Mouse (Mus musculus): Measurements from ENCODE around the gene Atp1a1. TPM values are rescaled to one million over a fixed set of nuclear protein-coding genes. Genes with fewer than 3 reads are reported as not detected.

Atp1a1 gene
- polyA plus RNA-seq, 1 experiment from 2014 or later: 294 TPM

DNA sequence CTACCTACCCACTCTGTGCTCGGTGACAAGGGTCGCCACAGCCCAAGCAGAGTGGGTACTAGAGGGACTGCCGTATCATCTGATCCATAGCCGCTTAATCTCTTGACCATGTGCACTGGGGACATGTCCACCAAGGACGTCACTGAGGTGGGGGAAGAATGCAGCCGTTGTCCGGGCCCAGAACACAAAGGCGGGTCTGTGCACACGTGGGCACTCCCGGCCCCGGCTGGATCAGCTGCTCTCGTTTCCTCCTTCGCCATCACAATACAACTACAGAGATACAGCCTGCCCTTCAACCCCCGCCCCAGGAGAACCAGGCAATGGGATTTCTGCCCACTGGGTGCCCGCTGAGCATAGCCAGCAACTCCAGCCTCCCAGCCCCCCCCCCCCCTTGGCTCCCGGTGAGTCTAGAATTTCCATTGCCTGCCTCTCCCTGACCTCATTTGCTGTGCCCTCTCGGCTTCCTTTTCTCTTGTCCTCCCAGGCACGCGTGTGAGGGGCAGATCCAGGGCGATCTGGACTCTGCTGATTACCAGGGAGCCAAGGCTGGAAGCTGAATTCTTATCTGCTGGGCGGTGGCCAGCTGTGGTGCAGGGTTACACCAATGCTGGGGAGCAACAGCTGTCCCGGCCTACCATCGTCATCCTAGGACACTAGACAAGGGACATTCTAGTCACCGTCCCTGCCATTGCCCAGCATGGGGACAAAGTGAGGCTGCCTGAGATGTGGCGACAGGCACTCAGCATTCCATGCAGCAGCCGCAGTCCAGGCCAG lies 52.8 kb downstream of the Atp1a1 start:
- Histone ChIP-seq H3K4me1 (replicated peaks) (peaks cover 41% of the 10 kb centered on the region), H3K4me3 (peak overlapping the region; percentile 12; the same call in 1 of the 2 replicates), H3K27ac (ENCODE audit: poor library complexity, severe bottlenecking) (peak overlapping the region; percentile 56), H3K4me2 (peak overlapping the region; percentile 53), H3K9ac (peak overlapping the region; percentile 19; the same call in 1 of the 2 replicates), H3K36me3 (no peaks in the 10 kb centered on the region), H3K9me3 (replicated peaks) (no peaks in the 10 kb centered on the region), H3K27me3 (replicated peaks) (no peaks in the 10 kb centered on the region)
- 23% methylated on average over 25 of the region's 26 CpGs for WGBS
- peak; percentile 93 for ATAC-seq (ENCODE audit: insufficient number of reproducible peaks, low FRiP score)

DNA sequence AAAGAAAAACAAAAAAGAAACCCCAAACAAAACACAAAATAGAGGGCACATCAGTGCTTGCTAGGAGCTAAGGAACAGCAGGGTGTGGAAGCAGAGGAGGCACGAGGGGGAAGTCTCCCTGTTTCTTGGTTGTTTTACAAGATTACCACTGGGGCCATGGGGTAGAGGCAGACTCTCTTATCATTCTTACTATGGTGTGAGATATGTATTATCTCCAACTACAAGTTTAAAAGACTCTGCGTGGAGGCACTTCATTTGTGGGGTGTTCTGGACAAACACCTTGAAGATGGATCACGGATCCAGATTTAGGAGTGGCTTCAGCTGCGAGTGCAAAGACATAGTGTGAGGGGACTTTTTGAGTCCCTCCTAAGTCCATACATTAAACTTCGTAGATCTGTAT lies 54.7 kb downstream of the Atp1a1 start:
- H3K9ac ChIP-seq: no peak overlapping the region
- ATAC-seq (ENCODE audit: insufficient number of reproducible peaks, low FRiP score): no peak
- WGBS: 55% methylated on average over 5 of the region's 5 CpGs

DNA sequence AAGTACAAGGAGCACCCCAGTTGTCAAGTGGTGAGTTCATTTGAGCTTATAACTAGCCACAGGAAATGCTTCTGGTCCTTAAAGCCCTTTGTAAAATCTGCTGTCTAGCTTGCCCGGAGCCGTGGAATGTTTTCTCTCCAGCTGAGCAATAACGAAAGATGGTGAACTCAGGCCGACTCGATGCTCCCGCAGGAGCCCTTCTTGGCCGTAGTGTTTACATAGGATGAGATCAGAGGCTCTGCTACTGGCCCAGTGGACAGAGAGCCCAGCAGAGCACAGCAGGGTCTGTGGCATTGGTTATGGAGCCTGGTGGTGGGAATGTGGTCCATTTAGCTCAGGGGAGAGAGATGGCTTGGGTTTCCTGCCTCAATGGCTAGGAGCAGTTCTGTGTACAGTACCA lies 60.4 kb downstream of the Atp1a1 start:
- Histone ChIP-seq H3K4me1 (replicated peaks) (peaks cover 16% of the 10 kb centered on the region), H3K27me3 (replicated peaks) (no peaks in the 10 kb centered on the region), H3K9me3 (replicated peaks) (no peaks in the 10 kb centered on the region), H3K4me3 (no peak overlapping the region), H3K9ac (no peak overlapping the region), H3K27ac (ENCODE audit: poor library complexity, severe bottlenecking) (no peak overlapping the region), H3K36me3 (no peaks in the 10 kb centered on the region), H3K4me2 (no peak overlapping the region)
- WGBS: 29% methylated on average over 7 of the region's 7 CpGs
- ATAC-seq (ENCODE audit: insufficient number of reproducible peaks, low FRiP score): no peak

More for the DNA sequence above, 54.7 kb downstream of the Atp1a1 start:
- no peak overlapping the region for H3K4me3 ChIP-seq
- H3K36me3 ChIP-seq: no peaks in the 10 kb centered on the region
- peaks cover 36% of the 10 kb centered on the region for H3K4me1 ChIP-seq (replicated peaks)
- no peak overlapping the region for H3K27ac ChIP-seq (ENCODE audit: poor library complexity, severe bottlenecking)
- H3K9me3 ChIP-seq (replicated peaks): no peaks in the 10 kb centered on the region
- H3K27me3 ChIP-seq (replicated peaks): no peaks in the 10 kb centered on the region
- H3K4me2 ChIP-seq: no peak overlapping the region

DNA sequence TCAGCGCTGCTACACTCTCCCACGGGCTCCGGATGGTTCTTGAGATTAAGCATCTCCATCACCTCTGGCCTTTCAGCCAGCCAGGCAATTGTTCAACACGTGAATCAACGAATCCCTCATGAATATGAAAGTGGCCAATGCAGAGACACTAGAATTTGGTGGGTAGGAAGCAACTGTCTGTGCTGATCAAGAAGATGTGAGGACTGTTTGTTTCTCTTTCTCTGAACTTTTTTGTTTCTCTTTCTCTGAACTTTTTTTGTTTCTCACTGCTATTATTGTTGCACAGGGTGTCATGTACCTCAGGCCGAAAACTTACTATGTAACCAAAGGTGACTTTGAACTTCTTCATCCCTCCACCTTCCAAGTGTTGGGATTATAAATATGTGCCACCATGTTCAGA lies 62.9 kb downstream of the Atp1a1 start:
- no peak overlapping the region for H3K4me3 ChIP-seq
- ATAC-seq (ENCODE audit: insufficient number of reproducible peaks, low FRiP score): no peak
- H3K4me2 ChIP-seq: no peak overlapping the region

DNA sequence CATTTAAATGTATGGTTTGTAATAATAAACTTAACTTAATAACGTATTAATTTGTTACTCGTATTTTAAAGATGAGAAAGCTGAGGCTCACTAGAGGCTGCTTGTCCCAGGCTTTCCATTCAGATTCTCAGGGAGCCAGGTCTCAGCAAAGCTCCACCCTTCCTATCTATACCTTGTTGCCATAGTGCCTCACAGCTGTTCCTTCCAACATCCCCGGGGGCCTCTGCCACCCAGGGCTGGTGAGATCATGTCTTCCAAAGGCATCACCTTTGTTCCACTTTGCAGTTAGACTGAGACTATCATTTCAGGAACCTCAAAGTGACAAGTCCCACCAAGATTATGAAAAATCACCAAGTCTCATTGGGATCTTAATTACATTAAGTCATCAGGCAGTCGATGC lies 63.9 kb downstream of the Atp1a1 start:
- no peak overlapping the region for H3K4me2 ChIP-seq
- no peaks in the 10 kb centered on the region for H3K9me3 ChIP-seq (replicated peaks)
- no peak overlapping the region for H3K4me3 ChIP-seq
- 0 out of 2 replicates have a peak, but pooled peaks cover 6% of the 10 kb centered on the region for H3K27me3 ChIP-seq (replicated peaks)
- H3K36me3 ChIP-seq: no peaks in the 10 kb centered on the region
- no peak overlapping the region for H3K9ac ChIP-seq
- WGBS: 73% methylated on average over 4 of the region's 4 CpGs
- H3K4me1 ChIP-seq (replicated peaks): peaks cover 29% of the 10 kb centered on the region
- ATAC-seq (ENCODE audit: insufficient number of reproducible peaks, low FRiP score): no peak
- H3K27ac ChIP-seq (ENCODE audit: poor library complexity, severe bottlenecking): no peak overlapping the region

More for the DNA sequence above, 62.9 kb downstream of the Atp1a1 start:
- 65% methylated on average over 6 of the region's 6 CpGs for WGBS
- no peak overlapping the region for H3K27ac ChIP-seq (ENCODE audit: poor library complexity, severe bottlenecking)
- no peaks in the 10 kb centered on the region for H3K36me3 ChIP-seq
- H3K9me3 ChIP-seq (replicated peaks): no peaks in the 10 kb centered on the region
- H3K9ac ChIP-seq: no peak overlapping the region
- peaks cover 20% of the 10 kb centered on the region for H3K4me1 ChIP-seq (replicated peaks)
- 0 out of 2 replicates have a peak, but pooled peaks cover 6% of the 10 kb centered on the region for H3K27me3 ChIP-seq (replicated peaks)

DNA sequence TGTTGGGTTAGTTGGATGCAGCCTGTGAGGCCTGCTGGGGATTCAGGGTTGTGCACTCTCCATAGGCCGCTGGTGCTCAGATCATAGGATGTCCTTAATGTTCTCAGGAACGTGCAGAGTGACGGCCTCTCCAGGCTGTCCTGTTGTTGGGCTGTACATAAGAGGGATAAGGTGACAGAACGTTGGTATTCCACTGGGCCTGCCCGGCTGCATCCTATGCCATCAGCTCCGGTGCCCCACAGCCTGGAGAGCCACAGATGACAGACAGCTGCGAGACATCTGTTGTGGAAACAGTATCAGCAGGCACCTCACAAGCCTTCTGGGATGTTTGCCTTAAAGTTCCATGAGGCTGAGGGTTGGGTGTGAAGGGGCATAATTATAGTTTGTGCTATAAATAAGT lies 68.2 kb downstream of the Atp1a1 start:
- peak; percentile 64 for ATAC-seq (ENCODE audit: insufficient number of reproducible peaks, low FRiP score)
- Histone ChIP-seq H3K4me2 (peak overlapping the region; percentile 20; the same call in 1 of the 2 replicates), H3K4me3 (no peak overlapping the region), H3K36me3 (no peaks in the 10 kb centered on the region), H3K9ac (no peak overlapping the region), H3K9me3 (replicated peaks) (no peaks in the 10 kb centered on the region), H3K4me1 (replicated peaks) (peaks cover 25% of the 10 kb centered on the region), H3K27ac (ENCODE audit: poor library complexity, severe bottlenecking) (peak overlapping the region; percentile 39), H3K27me3 (replicated peaks) (0 out of 2 replicates have a peak, but pooled peaks cover 6% of the 10 kb centered on the region)
- WGBS: 52% methylated on average over 7 of the region's 7 CpGs

DNA sequence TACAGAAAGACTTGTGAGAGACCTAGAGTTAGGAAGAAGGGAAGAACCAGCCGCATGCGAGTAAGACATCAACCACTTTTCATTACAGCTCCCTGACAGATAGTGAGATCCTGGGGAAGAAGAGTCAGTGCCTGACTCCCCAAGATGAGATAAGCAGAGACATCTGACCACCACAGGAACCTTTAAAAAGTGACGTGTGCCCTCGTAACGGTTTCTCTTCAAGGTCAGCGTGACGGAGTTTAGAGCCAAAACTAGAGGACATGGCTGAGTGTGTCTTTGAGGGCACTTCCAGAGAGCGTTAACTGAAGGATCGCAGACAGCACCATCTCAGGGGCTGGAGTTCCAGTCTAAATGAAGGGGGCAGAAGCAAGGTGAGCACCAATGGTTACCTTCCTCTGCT lies 70.2 kb downstream of the Atp1a1 start:
- Histone ChIP-seq H3K4me2 (no peak overlapping the region), H3K27me3 (replicated peaks) (0 out of 2 replicates have a peak, but pooled peaks cover 6% of the 10 kb centered on the region), H3K9ac (no peak overlapping the region), H3K36me3 (no peaks in the 10 kb centered on the region), H3K9me3 (replicated peaks) (no peaks in the 10 kb centered on the region), H3K4me3 (no peak overlapping the region), H3K4me1 (replicated peaks) (peaks cover 34% of the 10 kb centered on the region), H3K27ac (ENCODE audit: poor library complexity, severe bottlenecking) (no peak overlapping the region)
- WGBS: 61% methylated on average over 9 of the region's 9 CpGs
- ATAC-seq (ENCODE audit: insufficient number of reproducible peaks, low FRiP score): no peak

DNA sequence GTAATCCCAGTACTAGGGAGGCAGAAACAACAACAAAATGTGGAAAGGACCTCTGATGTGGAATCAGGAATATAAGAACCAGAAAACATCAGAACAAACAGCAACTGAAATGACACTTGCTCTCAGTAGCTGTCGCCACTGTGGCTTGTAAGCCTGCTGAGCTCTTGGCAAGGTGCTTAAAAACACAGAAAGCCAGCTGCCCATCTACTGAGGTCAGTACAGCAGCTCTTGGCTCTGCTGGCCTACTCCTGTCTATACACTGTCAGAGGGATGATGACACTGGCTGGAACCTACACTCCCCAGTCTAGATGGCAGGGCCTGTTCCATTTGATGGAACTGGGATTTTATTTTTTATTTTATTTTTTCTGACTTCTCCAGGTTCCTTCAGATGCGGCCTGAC lies 71.1 kb downstream of the Atp1a1 start:
- Histone ChIP-seq H3K4me1 (replicated peaks) (peaks cover 39% of the 10 kb centered on the region), H3K27ac (ENCODE audit: poor library complexity, severe bottlenecking) (no peak overlapping the region), H3K27me3 (replicated peaks) (0 out of 2 replicates have a peak, but pooled peaks cover 3% of the 10 kb centered on the region), H3K36me3 (no peaks in the 10 kb centered on the region), H3K4me3 (no peak overlapping the region), H3K4me2 (no peak overlapping the region), H3K9me3 (replicated peaks) (no peaks in the 10 kb centered on the region), H3K9ac (no peak overlapping the region)
- ATAC-seq (ENCODE audit: insufficient number of reproducible peaks, low FRiP score): no peak
- WGBS: 82% methylated on average over 2 of the region's 2 CpGs

DNA sequence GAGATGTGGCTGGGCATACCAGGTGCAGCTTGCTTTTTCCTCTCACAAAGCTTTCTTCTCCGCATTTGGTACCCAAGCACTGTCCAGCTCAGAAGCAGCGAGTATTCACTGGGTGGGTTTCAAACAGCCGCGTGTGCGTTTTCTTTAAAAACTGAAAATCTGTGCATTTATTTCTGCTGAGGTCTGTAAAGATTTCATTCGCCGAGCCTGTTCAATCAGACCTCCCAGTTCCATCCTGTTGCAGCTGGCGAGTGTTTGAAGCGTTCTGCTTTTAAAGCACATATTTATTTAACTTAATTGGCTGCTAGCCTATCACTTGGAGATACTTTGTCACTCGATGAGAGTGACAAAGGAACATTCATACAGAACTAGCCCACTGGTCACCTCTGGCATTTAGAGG lies 73.6 kb downstream of the Atp1a1 start:
- no peak overlapping the region for H3K27ac ChIP-seq (ENCODE audit: poor library complexity, severe bottlenecking)
- 61% methylated on average over 10 of the region's 10 CpGs for WGBS
- H3K27me3 ChIP-seq (replicated peaks): no peaks in the 10 kb centered on the region
- H3K36me3 ChIP-seq: no peaks in the 10 kb centered on the region
- H3K9ac ChIP-seq: no peak overlapping the region
- no peak overlapping the region for H3K4me2 ChIP-seq
- no peak for ATAC-seq (ENCODE audit: insufficient number of reproducible peaks, low FRiP score)
- no peaks in the 10 kb centered on the region for H3K9me3 ChIP-seq (replicated peaks)
- no peak overlapping the region for H3K4me3 ChIP-seq
- H3K4me1 ChIP-seq (replicated peaks): peaks cover 35% of the 10 kb centered on the region

DNA sequence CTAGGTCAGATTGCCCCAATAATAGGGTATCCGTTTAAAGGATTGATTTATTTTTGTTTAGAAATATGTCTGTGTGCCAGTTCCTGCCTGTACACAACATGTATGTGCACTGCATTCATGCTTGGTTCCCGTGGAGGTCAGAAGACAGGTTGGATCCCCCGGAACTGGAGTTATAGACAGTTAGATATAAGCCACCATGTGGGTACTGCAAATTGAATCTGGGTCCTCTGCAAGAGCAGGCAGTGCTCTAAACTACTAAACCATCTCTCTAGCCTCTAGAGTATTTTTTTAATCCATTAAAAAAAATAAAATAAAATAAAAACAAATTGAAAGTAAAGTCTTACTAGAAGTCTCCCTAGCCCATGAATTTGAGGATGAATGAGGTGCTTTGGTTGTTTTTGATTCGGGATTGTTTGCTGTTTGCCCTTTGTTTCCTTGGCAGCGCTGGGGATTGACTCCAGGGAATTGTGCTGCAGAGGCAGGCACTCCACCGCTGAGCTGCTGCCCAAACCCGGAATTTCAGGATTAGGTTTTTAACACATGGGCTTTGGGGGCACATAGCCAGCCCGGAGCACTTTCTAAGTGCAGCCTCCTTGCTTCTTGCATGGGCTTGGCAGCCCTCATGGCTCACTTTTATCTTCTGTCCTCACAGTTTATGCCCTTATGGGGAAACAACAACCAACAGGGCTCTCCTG lies 75.4 kb downstream of the Atp1a1 start:
- 0 out of 2 replicates have a peak overlapping the region, but pooled peaks have one; percentile 17 for H3K4me2 ChIP-seq
- WGBS: 42% methylated on average over 8 of the region's 8 CpGs
- no peaks in the 10 kb centered on the region for H3K9me3 ChIP-seq (replicated peaks)
- no peak overlapping the region for H3K4me3 ChIP-seq
- H3K36me3 ChIP-seq: no peaks in the 10 kb centered on the region
- no peak for ATAC-seq (ENCODE audit: insufficient number of reproducible peaks, low FRiP score)
- no peak overlapping the region for H3K9ac ChIP-seq
- no peak overlapping the region for H3K27ac ChIP-seq (ENCODE audit: poor library complexity, severe bottlenecking)
- H3K27me3 ChIP-seq (replicated peaks): no peaks in the 10 kb centered on the region
- peaks cover 31% of the 10 kb centered on the region for H3K4me1 ChIP-seq (replicated peaks)

DNA sequence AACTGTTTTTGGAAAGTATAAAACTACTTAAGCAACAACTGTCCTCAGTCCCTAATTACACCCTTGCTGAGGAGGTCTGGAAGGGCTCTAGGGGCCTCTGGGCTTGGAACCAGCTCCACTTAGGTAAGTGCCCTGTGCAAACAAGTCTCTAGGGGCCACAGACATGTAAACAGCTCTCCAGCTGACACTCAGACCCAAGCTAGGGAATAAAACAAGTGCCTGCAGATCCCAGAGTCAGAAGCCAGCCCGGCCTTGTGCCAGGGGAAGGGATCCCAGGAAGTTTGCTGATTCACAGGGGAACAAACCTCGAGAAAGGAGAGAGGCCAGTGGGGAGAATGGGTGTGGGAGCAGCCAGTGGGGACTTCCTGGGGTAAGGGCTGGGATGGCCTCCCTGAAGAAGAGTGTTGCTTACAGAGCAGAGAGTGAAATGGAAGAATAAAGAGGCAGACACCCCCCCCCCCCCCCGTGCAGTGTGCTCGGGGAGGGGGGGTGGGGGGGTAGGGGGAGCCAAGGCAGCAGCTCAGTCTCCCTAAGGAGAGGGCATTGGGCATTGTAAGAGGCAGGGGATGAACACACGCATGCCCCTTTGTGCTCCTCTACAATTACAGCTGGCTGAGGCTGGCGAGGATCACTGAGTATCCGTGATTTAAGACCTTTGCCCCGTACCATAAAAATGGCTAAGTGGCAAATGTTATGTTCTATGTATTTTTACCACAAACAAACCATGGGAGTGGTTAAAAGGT lies 76.2 kb downstream of the Atp1a1 start:
- H3K27me3 ChIP-seq (replicated peaks): no peaks in the 10 kb centered on the region
- no peak overlapping the region for H3K4me3 ChIP-seq
- peak overlapping the region; percentile 6; the same call in 1 of the 2 replicates for H3K27ac ChIP-seq (ENCODE audit: poor library complexity, severe bottlenecking)
- no peak overlapping the region for H3K9ac ChIP-seq
- H3K9me3 ChIP-seq (replicated peaks): no peaks in the 10 kb centered on the region
- ATAC-seq (ENCODE audit: insufficient number of reproducible peaks, low FRiP score): no peak
- no peak overlapping the region for H3K4me2 ChIP-seq
- WGBS: 50% methylated on average over 7 of the region's 8 CpGs
- H3K36me3 ChIP-seq: no peaks in the 10 kb centered on the region
- H3K4me1 ChIP-seq (replicated peaks): peaks cover 30% of the 10 kb centered on the region

All from heart, embryonic 12.5 days (tissue).